Mouse (Mus musculus): ENCODE measurements at regions not wholly inside any gene's neighbourhood (a gene's known extent, or its start where the extent isn't known, plus 50 kb on each side); places are given as distances from the start of the nearest gene placed in this dataset.

DNA sequence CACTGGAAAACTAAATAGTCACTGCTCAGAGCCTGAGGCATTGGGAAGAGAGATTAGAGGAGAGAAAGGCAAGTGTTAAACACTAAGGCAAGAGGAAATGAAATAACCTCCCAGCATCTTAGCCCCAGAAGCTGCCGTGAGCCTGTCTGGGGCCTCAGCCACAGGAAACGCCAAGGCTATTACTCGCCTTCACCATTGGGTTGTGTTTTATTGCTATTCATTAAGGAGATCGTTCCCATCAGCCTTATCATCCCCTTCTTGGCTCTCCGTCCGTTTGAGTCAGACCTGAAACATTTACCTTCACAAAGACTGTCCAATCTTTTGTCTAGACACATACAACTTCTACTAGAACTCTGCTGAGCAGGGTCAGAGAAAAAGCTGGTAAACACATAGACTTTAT, 112.0 kb upstream of the Thbs1 start:
- no peak for TF ChIP-seq CTCF (IDR thresholded peaks at IDR 0.05; ENCODE audit: low read depth)
- TF ChIP-seq EP300 (IDR thresholded peaks at IDR 0.05; ENCODE audit: low read depth): no peak

Measured in liver, postnatal 0 days (tissue).